Mouse (Mus musculus): ENCODE results near the gene Asrgl1.

The Asrgl1 gene

GRCm38 (mm10) chr19:9071456-9072156 lies 63.8 kb downstream of the Asrgl1 start:
- DNase-seq (ENCODE audit: low read depth) = peak; percentile 86

GRCm38 (mm10) chr19:9070316-9070715 lies 65.1 kb downstream of the Asrgl1 start:
- no peak for DNase-seq (ENCODE audit: low read depth)

- DNase-seq (ENCODE audit: low read depth) = peak; percentile 44
These were observed 65.6 kb downstream of the Asrgl1 start for GRCm38 (mm10) chr19:9069687-9070307.

GRCm38 (mm10) chr19:9067292-9067691 lies 68.1 kb downstream of the Asrgl1 start:
- no peak for DNase-seq (ENCODE audit: low read depth)

- DNase-seq (ENCODE audit: low read depth) = peak; percentile 57
These were observed 69.5 kb downstream of the Asrgl1 start for GRCm38 (mm10) chr19:9065621-9066561.

- DNase-seq (ENCODE audit: low read depth) = no peak
These were observed 71.6 kb downstream of the Asrgl1 start for GRCm38 (mm10) chr19:9063831-9064230.

GRCm38 (mm10) chr19:9062822-9063221 lies 72.6 kb downstream of the Asrgl1 start:
- peak; percentile 44 for DNase-seq (ENCODE audit: low read depth)

GRCm38 (mm10) chr19:9061221-9061893 lies 74.1 kb downstream of the Asrgl1 start:
- peak; percentile 95 for DNase-seq (ENCODE audit: low read depth)

GRCm38 (mm10) chr19:9060103-9060502 lies 75.3 kb downstream of the Asrgl1 start:
- DNase-seq (ENCODE audit: low read depth) = peak; percentile 89
